Mouse (Mus musculus) megakaryocyte, embryonic 14.5 days (primary cell): Measurements from ENCODE around the gene Rdh11. TPM values are rescaled to one million over a fixed set of nuclear protein-coding genes. Genes with fewer than 3 reads are reported as not detected.
A peak's percentile ranks its signal among the peaks of the same experiment; 100 is the strongest.
"Not testable (repeated sequence)": the region's sequence is repeated elsewhere in the genome, so short reads cannot be mapped to it uniquely, and the experiment has no call there.

ENCODE experiments used
- H3K27me3 ChIP-seq: replicated peaks from 2 replicates; pipeline ENCODE3; 2012; ENCODE audit warnings: inconsistent platforms
- H3K36me3 ChIP-seq: replicated peaks from 2 replicates; pipeline ENCODE3; 2012; ENCODE audit warnings: low read length, inconsistent platforms, mixed read lengths
- H3K4me1 ChIP-seq: 2 replicates; pipeline ENCODE4 v1.6.1; 2012; ENCODE audit warnings: inconsistent platforms
- H3K4me3 ChIP-seq: replicated peaks from 2 replicates; pipeline ENCODE3; 2012; ENCODE audit warnings: moderate library complexity, mild to moderate bottlenecking, inconsistent platforms
- H3K9me3 ChIP-seq: 2 replicates; pipeline ENCODE4 v1.6.1; 2012; ENCODE audit warnings: inconsistent platforms
- FLI1 ChIP-seq: IDR thresholded peaks from 2 replicates; pipeline ENCODE4 v1.6.1; 2012; ENCODE audit warnings: low read length, inconsistent platforms, mixed read lengths
- GATA1 ChIP-seq: IDR thresholded peaks from 3 replicates; pipeline ENCODE4 v1.6.1; 2012; ENCODE audit warnings: mixed read lengths, low read length, inconsistent platforms, borderline replicate concordance
- polyA plus RNA-seq: library from polyadenylated mRNA; stranded (reverse); fragments of >175 nt; gene quantifications from 2 replicates; pipeline ENCODE4 v1.2.3, GENCODE M21; 2012; ENCODE audit warnings: low replicate concordance; ENCODE audit not compliant: insufficient read depth

Rdh11 gene
- polyA plus RNA-seq, 1 experiment: 1.2 TPM

GRCm38 (mm10) chr12:79190931-79191673, 991 bp downstream of the Rdh11 start:
- H3K9me3 ChIP-seq: no peaks in the 10 kb centered on the region

GRCm38 (mm10) chr12:79185160-79185559, 6.9 kb downstream of the Rdh11 start:
- H3K36me3 ChIP-seq: peaks cover 97% of the 10 kb centered on the region
- H3K4me1 ChIP-seq: peaks cover 24% of the 10 kb centered on the region
- not testable (repeated sequence) for H3K27me3 ChIP-seq, H3K9me3 ChIP-seq, H3K4me3 ChIP-seq

More at GRCm38 (mm10) chr12:79190931-79191673, 991 bp downstream of the Rdh11 start:
- no peak for TF ChIP-seq FLI1
- TF ChIP-seq GATA1: no peak
- Histone ChIP-seq H3K4me3 (peak overlapping the region; percentile 94), H3K36me3 (peaks cover 40% of the 10 kb centered on the region), H3K27me3 (no peaks in the 10 kb centered on the region), H3K4me1 (peaks cover 45% of the 10 kb centered on the region)

GRCm38 (mm10) chr12:79175998-79176397, 16.1 kb downstream of the Rdh11 start:
- H3K4me1 ChIP-seq: peaks cover 12% of the 10 kb centered on the region
- peaks cover 71% of the 10 kb centered on the region for H3K36me3 ChIP-seq
- no peak overlapping the region for H3K4me3 ChIP-seq
- no peaks in the 10 kb centered on the region for H3K9me3 ChIP-seq
- no peaks in the 10 kb centered on the region for H3K27me3 ChIP-seq
- TF ChIP-seq FLI1 (no peak), GATA1 (no peak)

- Histone ChIP-seq H3K36me3 (peaks cover 61% of the 10 kb centered on the region), H3K4me3 (no peak overlapping the region), H3K27me3 (no peaks in the 10 kb centered on the region), H3K4me1 (peaks cover 33% of the 10 kb centered on the region), H3K9me3 (no peaks in the 10 kb centered on the region)
- TF ChIP-seq FLI1: no peak
- no peak for TF ChIP-seq GATA1
Measured at GRCm38 (mm10) chr12:79173721-79174120, 18.4 kb downstream of the Rdh11 start.

- Histone ChIP-seq H3K27me3 (no peaks in the 10 kb centered on the region), H3K4me3 (peak within 1 kb of the TSS; percentile 98), H3K9me3 (no peaks in the 10 kb centered on the region), H3K36me3 (peaks cover 51% of the 10 kb centered on the region), H3K4me1 (peaks cover 47% of the 10 kb centered on the region)
- TF ChIP-seq GATA1: no peak
- TF ChIP-seq FLI1: no peak
Measured at GRCm38 (mm10) chr12:79172019-79172941, 19.8 kb downstream of the Rdh11 start, which contains the start of gene Vti1b. Gene Vti1b (minus strand): TSS chr12:79172667.

GRCm38 (mm10) chr12:79171269-79171995, 20.7 kb downstream of the Rdh11 start:
- Histone ChIP-seq H3K4me3 (peak overlapping the region; percentile 98), H3K4me1 (peaks cover 47% of the 10 kb centered on the region), H3K9me3 (no peaks in the 10 kb centered on the region), H3K27me3 (no peaks in the 10 kb centered on the region), H3K36me3 (peaks cover 49% of the 10 kb centered on the region)
- TF ChIP-seq GATA1 (no peak), FLI1 (no peak)

- Histone ChIP-seq H3K9me3 (no peaks in the 10 kb centered on the region), H3K4me3 (no peak overlapping the region), H3K4me1 (peaks cover 47% of the 10 kb centered on the region), H3K27me3 (no peaks in the 10 kb centered on the region), H3K36me3 (peaks cover 49% of the 10 kb centered on the region)
- TF ChIP-seq FLI1 (no peak), GATA1 (no peak)
Measured at GRCm38 (mm10) chr12:79170421-79170820, 21.7 kb downstream of the Rdh11 start.

- H3K9me3 ChIP-seq: no peaks in the 10 kb centered on the region
- no peak for TF ChIP-seq GATA1
- TF ChIP-seq FLI1: no peak
- no peak overlapping the region for H3K4me3 ChIP-seq
- H3K36me3 ChIP-seq: peaks cover 49% of the 10 kb centered on the region
- peaks cover 47% of the 10 kb centered on the region for H3K4me1 ChIP-seq
- H3K27me3 ChIP-seq: no peaks in the 10 kb centered on the region
Measured at GRCm38 (mm10) chr12:79169173-79169572, 22.9 kb downstream of the Rdh11 start.

GRCm38 (mm10) chr12:79162876-79163275, 29.2 kb downstream of the Rdh11 start:
- peaks cover 95% of the 10 kb centered on the region for H3K36me3 ChIP-seq
- TF ChIP-seq GATA1: no peak
- TF ChIP-seq FLI1: no peak

More at GRCm38 (mm10) chr12:79162876-79163275, 29.2 kb downstream of the Rdh11 start:
- peaks cover 6% of the 10 kb centered on the region; the same call in 1 of the 2 replicates for H3K4me1 ChIP-seq
- no peaks in the 10 kb centered on the region for H3K9me3 ChIP-seq
- no peaks in the 10 kb centered on the region for H3K27me3 ChIP-seq
- no peak overlapping the region for H3K4me3 ChIP-seq
